Mouse (Mus musculus) MEL-GATA-1-ER (cell line): ENCODE data around the gene Prkaa2.

Source experiments
- DNase-seq: peaks from one replicate; pipeline ENCODE4 v3.0.0-alpha.2; 2012; ENCODE audit warnings: low read depth; ENCODE audit errors: extremely low read depth

The Prkaa2 gene

GRCm38 (mm10) chr4:105109990-105110683 lies 447 bp upstream of the Prkaa2 start:
- DNase-seq: no peak

- no peak for DNase-seq
These were observed 970 bp downstream of the Prkaa2 start for GRCm38 (mm10) chr4:105108641-105109198.

- DNase-seq: no peak
These were observed 1.6 kb downstream of the Prkaa2 start for GRCm38 (mm10) chr4:105107943-105108640.

GRCm38 (mm10) chr4:105104099-105104872 lies 5.4 kb downstream of the Prkaa2 start:
- DNase-seq: no peak

- DNase-seq: no peak
These were observed 8.4 kb downstream of the Prkaa2 start for GRCm38 (mm10) chr4:105101337-105101688.

- DNase-seq: no peak
These were observed 9.0 kb downstream of the Prkaa2 start for GRCm38 (mm10) chr4:105100508-105101336.

GRCm38 (mm10) chr4:105098660-105099059 lies 11.0 kb downstream of the Prkaa2 start:
- DNase-seq: no peak

- DNase-seq: no peak
These were observed 11.5 kb downstream of the Prkaa2 start for GRCm38 (mm10) chr4:105098158-105098557.

GRCm38 (mm10) chr4:105095316-105095715 lies 14.4 kb downstream of the Prkaa2 start:
- DNase-seq: no peak

- DNase-seq: no peak
These were observed 15.7 kb downstream of the Prkaa2 start for GRCm38 (mm10) chr4:105093951-105094350.

- no peak for DNase-seq
These were observed 19.3 kb downstream of the Prkaa2 start for GRCm38 (mm10) chr4:105090417-105090816.

- no peak for DNase-seq
These were observed 20.3 kb downstream of the Prkaa2 start for GRCm38 (mm10) chr4:105089386-105089785.

- no peak for DNase-seq
These were observed 21.0 kb downstream of the Prkaa2 start for GRCm38 (mm10) chr4:105088671-105089070.

GRCm38 (mm10) chr4:105076152-105076551 lies 33.5 kb downstream of the Prkaa2 start:
- DNase-seq: no peak

- no peak for DNase-seq
These were observed 37.8 kb downstream of the Prkaa2 start for GRCm38 (mm10) chr4:105071761-105072427.

- DNase-seq: peak; percentile 4
These were observed 38.7 kb downstream of the Prkaa2 start for GRCm38 (mm10) chr4:105070982-105071381.

- no peak for DNase-seq
These were observed 58.4 kb downstream of the Prkaa2 start for GRCm38 (mm10) chr4:105051291-105051690.

GRCm38 (mm10) chr4:105050041-105050440 lies 59.6 kb downstream of the Prkaa2 start:
- no peak for DNase-seq

GRCm38 (mm10) chr4:105034259-105034658 lies 75.4 kb downstream of the Prkaa2 start:
- DNase-seq: no peak

- DNase-seq: no peak
These were observed 76.5 kb downstream of the Prkaa2 start for GRCm38 (mm10) chr4:105033153-105033552.
